Comparison of ENCODE assay signal across 24 mouse cellular contexts in genomic region chr4:155126194-155126593, GRCm38 (mm10). TPM values are rescaled to one million over a fixed set of nuclear protein-coding genes. Genes with fewer than 3 reads are reported as not detected.
A peak's percentile ranks its signal among the peaks of the same experiment; 100 is the strongest.
DNase-seq lines count a peak whose midpoint lies in the region; ATAC-seq and TF ChIP-seq lines count a peak whose summit lies in the region.
"Had no signal": no experiment of that assay in that cellular context is flagged by ENCODE, and none has a peak within 500 bp of the region (broad histone marks: within the 10 kb centered on the region; RNA-seq: fewer than 3 reads in every experiment).

No protein-coding gene starts in this region.

- DNase-seq in forebrain, embryonic 10.5 days (ENCODE audit: extremely low spot score, low spot score): no peak
- DNase-seq in forebrain, embryonic 14.5 days (ENCODE audit: low spot score): no peak
- no peak for DNase-seq in heart, postnatal 10 days
- DNase-seq in hindbrain, embryonic 11.5 days (ENCODE audit: low spot score): no peak
- no peak for DNase-seq in hindbrain, postnatal 0 days (ENCODE audit: low spot score)
- DNase-seq in midbrain, embryonic 10.5 days (ENCODE audit: low spot score): no peak
- DNase-seq in midbrain, embryonic 11.5 days (ENCODE audit: low spot score, missing footprints): no peak
- DNase-seq: adrenal gland, postnatal 14 days; cerebellum, adult 11 months; cerebellum, adult 9-10 months; cerebellum, postnatal 36 days; forebrain, postnatal 0 days; kidney, adult 2 months; kidney, postnatal 36 days; lung, adult 18-20 months; right cerebral cortex, adult 18-20 months; spleen, adult 18-20 months had no signal

- no peak overlapping the region for H3K4me2 ChIP-seq in forebrain, embryonic 14.5 days (ENCODE audit: low read length)
- no peak overlapping the region for H3K4me2 ChIP-seq in heart, embryonic 13.5 days
- no peak overlapping the region for H3K4me2 ChIP-seq in hindbrain, embryonic 11.5 days (replicated peaks; ENCODE audit: low read depth, low read length)
- H3K4me2 ChIP-seq in hindbrain, postnatal 0 days (ENCODE audit: low read depth, low read length): no peak overlapping the region
- H3K4me2 ChIP-seq in midbrain, embryonic 11.5 days: no peak overlapping the region
- H3K4me2 ChIP-seq: embryonic facial prominence, embryonic 12.5 days; limb, embryonic 13.5 days; liver, embryonic 12.5 days had no signal

- H3K4me1 ChIP-seq in forebrain, embryonic 10.5 days: peaks cover 53% of the 10 kb centered on the region
- peaks cover 26% of the 10 kb centered on the region for H3K4me1 ChIP-seq in forebrain, embryonic 14.5 days (ENCODE audit: control insufficient read depth, insufficient read depth, low read length)
- H3K4me1 ChIP-seq in heart, embryonic 13.5 days: peaks cover 92% of the 10 kb centered on the region
- peaks cover 5% of the 10 kb centered on the region; the same call in 1 of the 2 replicates for H3K4me1 ChIP-seq in hindbrain, embryonic 11.5 days (replicated peaks; ENCODE audit: control insufficient read depth, insufficient read depth, low read length)
- H3K4me1 ChIP-seq in hindbrain, postnatal 0 days (ENCODE audit: insufficient read depth, low read length): peaks cover 27% of the 10 kb centered on the region
- H3K4me1 ChIP-seq in midbrain, embryonic 10.5 days: peaks cover 41% of the 10 kb centered on the region
- H3K4me1 ChIP-seq in midbrain, embryonic 11.5 days (ENCODE audit: control insufficient read depth, insufficient read depth, low read length): peaks cover 12% of the 10 kb centered on the region; the same call in 1 of the 2 replicates

- intact Hi-C loops in heart, postnatal 10 days (cut with DNase I): no loop called here

- no peak for ATAC-seq in forebrain, embryonic 14.5 days
- no peak for ATAC-seq in heart, embryonic 13.5 days (ENCODE audit: extremely low read depth, insufficient number of reproducible peaks, low FRiP score, low TSS enrichment)
- no peak for ATAC-seq in hindbrain, embryonic 11.5 days (ENCODE audit: low FRiP score)
- ATAC-seq in hindbrain, postnatal 0 days: no peak
- no peak for ATAC-seq in midbrain, embryonic 11.5 days (ENCODE audit: low FRiP score)
- ATAC-seq: forebrain, postnatal 0 days; midbrain, embryonic 16.5 days had no signal

- H3K9me3 ChIP-seq in forebrain, embryonic 10.5 days: no peaks in the 10 kb centered on the region
- H3K9me3 ChIP-seq in forebrain, embryonic 14.5 days (replicated peaks; ENCODE audit: control insufficient read depth, low read length): no peaks in the 10 kb centered on the region
- H3K9me3 ChIP-seq in heart, embryonic 13.5 days: no peaks in the 10 kb centered on the region
- H3K9me3 ChIP-seq in hindbrain, embryonic 11.5 days (ENCODE audit: control insufficient read depth, low read length): no peaks in the 10 kb centered on the region
- no peaks in the 10 kb centered on the region for H3K9me3 ChIP-seq in hindbrain, postnatal 0 days (ENCODE audit: low read length)
- no peaks in the 10 kb centered on the region for H3K9me3 ChIP-seq in midbrain, embryonic 10.5 days (replicated peaks)
- H3K9me3 ChIP-seq in midbrain, embryonic 11.5 days (ENCODE audit: control insufficient read depth, low read length): no peaks in the 10 kb centered on the region
- H3K9me3 ChIP-seq: embryonic facial prominence, embryonic 12.5 days; limb, embryonic 13.5 days; liver, embryonic 12.5 days had no signal

- 89% methylated on average over 5 of the region's 5 CpGs for WGBS in forebrain, embryonic 10.5 days
- WGBS in forebrain, embryonic 14.5 days: 93% methylated on average over 5 of the region's 5 CpGs
- WGBS in heart, embryonic 13.5 days: 70% methylated on average over 5 of the region's 5 CpGs
- 90% methylated on average over 5 of the region's 5 CpGs for WGBS in hindbrain, embryonic 11.5 days
- WGBS in hindbrain, postnatal 0 days: 89% methylated on average over 5 of the region's 5 CpGs
- WGBS in midbrain, embryonic 10.5 days: 94% methylated on average over 5 of the region's 5 CpGs
- WGBS in midbrain, embryonic 11.5 days: 90% methylated on average over 5 of the region's 5 CpGs

- no peak overlapping the region for H3K9ac ChIP-seq in forebrain, embryonic 14.5 days (ENCODE audit: low read length)
- H3K9ac ChIP-seq in heart, embryonic 13.5 days: peak overlapping the region; percentile 44
- no peak overlapping the region for H3K9ac ChIP-seq in hindbrain, embryonic 11.5 days (ENCODE audit: low read depth, low read length)
- H3K9ac ChIP-seq in hindbrain, postnatal 0 days (replicated peaks; ENCODE audit: low read length): no peak overlapping the region
- H3K9ac ChIP-seq in midbrain, embryonic 11.5 days (ENCODE audit: low read length): no peak overlapping the region
- H3K9ac ChIP-seq: embryonic facial prominence, embryonic 12.5 days; forebrain, postnatal 0 days; limb, embryonic 13.5 days; liver, embryonic 12.5 days had no signal

- 0 out of 2 replicates have a peak, but pooled peaks cover 3% of the 10 kb centered on the region for H3K27me3 ChIP-seq in forebrain, embryonic 10.5 days (ENCODE audit: poor library complexity, severe bottlenecking)
- H3K27me3 ChIP-seq in forebrain, embryonic 14.5 days (replicated peaks; ENCODE audit: control insufficient read depth, insufficient read depth, low read length): no peaks in the 10 kb centered on the region
- no peaks in the 10 kb centered on the region for H3K27me3 ChIP-seq in heart, embryonic 13.5 days (replicated peaks)
- no peaks in the 10 kb centered on the region for H3K27me3 ChIP-seq in hindbrain, embryonic 11.5 days (ENCODE audit: control insufficient read depth, insufficient read depth, low read length)
- H3K27me3 ChIP-seq in hindbrain, postnatal 0 days (ENCODE audit: insufficient read depth, low read length): no peaks in the 10 kb centered on the region
- no peaks in the 10 kb centered on the region for H3K27me3 ChIP-seq in midbrain, embryonic 10.5 days (ENCODE audit: low read depth, poor library complexity, severe bottlenecking)
- no peaks in the 10 kb centered on the region for H3K27me3 ChIP-seq in midbrain, embryonic 11.5 days (ENCODE audit: control insufficient read depth, insufficient read depth, low read length)
- H3K27me3 ChIP-seq: embryonic facial prominence, embryonic 12.5 days; limb, embryonic 13.5 days; liver, embryonic 12.5 days had no signal

- TF ChIP-seq CTCF in hindbrain, postnatal 0 days (IDR thresholded peaks at IDR 0.05; ENCODE audit: low read depth): no peak

- no peak overlapping the region for H3K4me3 ChIP-seq in forebrain, embryonic 10.5 days
- H3K4me3 ChIP-seq in forebrain, embryonic 14.5 days (ENCODE audit: low read depth, low read length): no peak overlapping the region
- H3K4me3 ChIP-seq in heart, embryonic 13.5 days: no peak overlapping the region
- H3K4me3 ChIP-seq in hindbrain, embryonic 11.5 days (ENCODE audit: low read depth, low read length): no peak overlapping the region
- no peak overlapping the region for H3K4me3 ChIP-seq in hindbrain, postnatal 0 days (ENCODE audit: low read length)
- no peak overlapping the region for H3K4me3 ChIP-seq in midbrain, embryonic 10.5 days
- H3K4me3 ChIP-seq in midbrain, embryonic 11.5 days (ENCODE audit: low read depth, low read length): no peak overlapping the region
- H3K4me3 ChIP-seq: embryonic facial prominence, embryonic 12.5 days; layer of hippocampus, adult 2 months; left cerebral cortex, adult 2 months; limb, embryonic 13.5 days; liver, embryonic 12.5 days had no signal

- peak overlapping the region; percentile 32 for H3K27ac ChIP-seq in forebrain, embryonic 10.5 days
- no peak overlapping the region for H3K27ac ChIP-seq in forebrain, embryonic 14.5 days (ENCODE audit: low read depth, low read length)
- H3K27ac ChIP-seq in heart, embryonic 13.5 days (replicated peaks): peak overlapping the region; percentile 68
- H3K27ac ChIP-seq in hindbrain, embryonic 11.5 days (ENCODE audit: low read depth, low read length): 0 out of 2 replicates have a peak overlapping the region, but pooled peaks have one; percentile 17
- no peak overlapping the region for H3K27ac ChIP-seq in hindbrain, postnatal 0 days
- H3K27ac ChIP-seq in midbrain, embryonic 10.5 days (replicated peaks): peak overlapping the region; percentile 29
- no peak overlapping the region for H3K27ac ChIP-seq in midbrain, embryonic 11.5 days (ENCODE audit: low read depth, low read length)
- H3K27ac ChIP-seq: layer of hippocampus, adult 2 months; left cerebral cortex, adult 2 months; liver, embryonic 12.5 days had no signal

- H3K36me3 ChIP-seq in forebrain, embryonic 10.5 days (replicated peaks): no peaks in the 10 kb centered on the region
- no peaks in the 10 kb centered on the region for H3K36me3 ChIP-seq in forebrain, embryonic 14.5 days (ENCODE audit: control insufficient read depth, insufficient read depth, low read length)
- no peaks in the 10 kb centered on the region for H3K36me3 ChIP-seq in heart, embryonic 13.5 days
- H3K36me3 ChIP-seq in hindbrain, embryonic 11.5 days (ENCODE audit: control insufficient read depth, insufficient read depth, low read length): no peaks in the 10 kb centered on the region
- H3K36me3 ChIP-seq in hindbrain, postnatal 0 days (ENCODE audit: insufficient read depth, low read length): no peaks in the 10 kb centered on the region
- H3K36me3 ChIP-seq in midbrain, embryonic 10.5 days: no peaks in the 10 kb centered on the region
- no peaks in the 10 kb centered on the region for H3K36me3 ChIP-seq in midbrain, embryonic 11.5 days (ENCODE audit: control insufficient read depth, insufficient read depth, low read length)
- H3K36me3 ChIP-seq: embryonic facial prominence, embryonic 12.5 days; limb, embryonic 13.5 days; liver, embryonic 12.5 days had no signal

RNA-seq across cellular contexts. Expression of gene Morn1, which starts 39.8 kb away (rescaled TPM):
- 4.5 and 6.8 TPM in 2 replicates for polyA plus RNA-seq in forebrain, embryonic 10.5 days (2016; fragmentation: Nextera tagmentation; extraction: Ambion mirVana)
- 7.1 and 10.6 TPM in 2 replicates for polyA plus RNA-seq in forebrain, embryonic 14.5 days (2014; fragmentation: Nextera tagmentation; extraction: Ambion mirVana)
- polyA plus RNA-seq in heart, embryonic 13.5 days (2015; fragmentation: Nextera tagmentation; extraction: Ambion mirVana): 2.1 and 2.3 TPM in 2 replicates
- 1 to 10 TPM; 2.8 to 3.8 TPM for total RNA-seq in heart, postnatal 10 days (2021)
- polyA plus RNA-seq in hindbrain, embryonic 11.5 days (2014; fragmentation: Nextera tagmentation; extraction: Ambion mirVana): 3.3 and 4.2 TPM in 2 replicates
- total RNA-seq in hindbrain, postnatal 0 days (2014; rRNA removed): 0.86 and 9.0 TPM in 2 replicates
- 8.9 and 10.0 TPM in 2 replicates for polyA plus RNA-seq in hindbrain, postnatal 0 days (2015; fragmentation: Nextera tagmentation; extraction: Ambion mirVana)
- polyA plus RNA-seq in midbrain, embryonic 10.5 days (2016; fragmentation: Nextera tagmentation; extraction: Ambion mirVana): 5.1 and 6.2 TPM in 2 replicates
- 4.1 and 5.1 TPM in 2 replicates for polyA plus RNA-seq in midbrain, embryonic 11.5 days (2014; fragmentation: Nextera tagmentation; extraction: Ambion mirVana)

RNA-seq across cellular contexts. Expression of gene Rer1, which starts 40.0 kb away (rescaled TPM):
- polyA plus RNA-seq in forebrain, embryonic 10.5 days (2016; fragmentation: Nextera tagmentation; extraction: Ambion mirVana): 133 and 137 TPM in 2 replicates
- 161 and 163 TPM in 2 replicates for polyA plus RNA-seq in forebrain, embryonic 14.5 days (2014; fragmentation: Nextera tagmentation; extraction: Ambion mirVana)
- 114 and 126 TPM in 2 replicates for polyA plus RNA-seq in heart, embryonic 13.5 days (2015; fragmentation: Nextera tagmentation; extraction: Ambion mirVana)
- total RNA-seq in heart, postnatal 10 days (2021): 10 to 100 TPM; 71.8 to 77.3 TPM
- 156 and 166 TPM in 2 replicates for polyA plus RNA-seq in hindbrain, embryonic 11.5 days (2014; fragmentation: Nextera tagmentation; extraction: Ambion mirVana)
- 85.4 and 93.5 TPM in 2 replicates for total RNA-seq in hindbrain, postnatal 0 days (2014; rRNA removed)
- 129 and 136 TPM in 2 replicates for polyA plus RNA-seq in hindbrain, postnatal 0 days (2015; fragmentation: Nextera tagmentation; extraction: Ambion mirVana)
- 137 and 147 TPM in 2 replicates for polyA plus RNA-seq in midbrain, embryonic 10.5 days (2016; fragmentation: Nextera tagmentation; extraction: Ambion mirVana)
- 152 and 162 TPM in 2 replicates for polyA plus RNA-seq in midbrain, embryonic 11.5 days (2014; fragmentation: Nextera tagmentation; extraction: Ambion mirVana)

RNA-seq across cellular contexts. Expression of gene Pex10, which starts 59.4 kb away (rescaled TPM):
- polyA plus RNA-seq in forebrain, embryonic 10.5 days (2016; fragmentation: Nextera tagmentation; extraction: Ambion mirVana): 22.2 TPM in 2 replicates
- 4.2 and 4.9 TPM in 2 replicates for polyA plus RNA-seq in forebrain, embryonic 14.5 days (2014; fragmentation: Nextera tagmentation; extraction: Ambion mirVana)
- polyA plus RNA-seq in heart, embryonic 13.5 days (2015; fragmentation: Nextera tagmentation; extraction: Ambion mirVana): 16.6 and 16.8 TPM in 2 replicates
- total RNA-seq in heart, postnatal 10 days (2021): 10 to 100 TPM; 18.4 to 23.7 TPM
- 5.6 and 7.8 TPM in 2 replicates for polyA plus RNA-seq in hindbrain, embryonic 11.5 days (2014; fragmentation: Nextera tagmentation; extraction: Ambion mirVana)
- 12.8 and 20.2 TPM in 2 replicates for total RNA-seq in hindbrain, postnatal 0 days (2014; rRNA removed)
- polyA plus RNA-seq in hindbrain, postnatal 0 days (2015; fragmentation: Nextera tagmentation; extraction: Ambion mirVana): 15.4 and 15.9 TPM in 2 replicates
- polyA plus RNA-seq in midbrain, embryonic 10.5 days (2016; fragmentation: Nextera tagmentation; extraction: Ambion mirVana): 21.0 and 21.1 TPM in 2 replicates
- polyA plus RNA-seq in midbrain, embryonic 11.5 days (2014; fragmentation: Nextera tagmentation; extraction: Ambion mirVana): 8.2 and 9.7 TPM in 2 replicates

Comparison
In these comparisons a context has a peak if more than half of its experiments do, and no peak if none do; other contexts are left out.
1. H3K27ac ChIP-seq: peak in forebrain, embryonic 10.5 days (single experiment), heart, embryonic 13.5 days (single experiment), hindbrain, embryonic 11.5 days (single experiment) and midbrain, embryonic 10.5 days (single experiment); none in forebrain, embryonic 14.5 days (single experiment), hindbrain, postnatal 0 days (single experiment) and midbrain, embryonic 11.5 days (single experiment).